Mouse (Mus musculus) liver, adult 2 months (tissue): ENCODE data around the gene Ptprm.

ENCODE experiments used
- CTCF ChIP-seq: fragments of 200-500 bp; IDR thresholded peaks from 2 replicates; pipeline ENCODE4 v1.5.1; 2011; ENCODE audit warnings: low read depth, low read length, control low read depth
- POLR2A ChIP-seq: fragments of 200-500 bp; IDR thresholded peaks from 2 replicates; pipeline ENCODE4 v1.6.1; 2011; ENCODE audit warnings: low read length, control low read depth; ENCODE audit not compliant: insufficient read depth; ENCODE audit errors: extremely low read depth

GRCm38 (mm10) chr17:67257780-67258179 lies 96.5 kb downstream of the Ptprm start:
- no peak for TF ChIP-seq CTCF
- no peak for TF ChIP-seq POLR2A
